Mouse (Mus musculus) kidney, postnatal 10 days (tissue): ENCODE measurements at regions not wholly inside any gene's neighbourhood (a gene's known extent, or its start where the extent isn't known, plus 50 kb on each side); places are given as distances from the start of the nearest gene placed in this dataset.
A peak's percentile ranks its signal among the peaks of the same experiment; 100 is the strongest.

Experiments used
- DNase-seq: peaks from one replicate; pipeline ENCODE4 v3.0.0; 2021; ENCODE audit warnings: mixed read lengths

DNA sequence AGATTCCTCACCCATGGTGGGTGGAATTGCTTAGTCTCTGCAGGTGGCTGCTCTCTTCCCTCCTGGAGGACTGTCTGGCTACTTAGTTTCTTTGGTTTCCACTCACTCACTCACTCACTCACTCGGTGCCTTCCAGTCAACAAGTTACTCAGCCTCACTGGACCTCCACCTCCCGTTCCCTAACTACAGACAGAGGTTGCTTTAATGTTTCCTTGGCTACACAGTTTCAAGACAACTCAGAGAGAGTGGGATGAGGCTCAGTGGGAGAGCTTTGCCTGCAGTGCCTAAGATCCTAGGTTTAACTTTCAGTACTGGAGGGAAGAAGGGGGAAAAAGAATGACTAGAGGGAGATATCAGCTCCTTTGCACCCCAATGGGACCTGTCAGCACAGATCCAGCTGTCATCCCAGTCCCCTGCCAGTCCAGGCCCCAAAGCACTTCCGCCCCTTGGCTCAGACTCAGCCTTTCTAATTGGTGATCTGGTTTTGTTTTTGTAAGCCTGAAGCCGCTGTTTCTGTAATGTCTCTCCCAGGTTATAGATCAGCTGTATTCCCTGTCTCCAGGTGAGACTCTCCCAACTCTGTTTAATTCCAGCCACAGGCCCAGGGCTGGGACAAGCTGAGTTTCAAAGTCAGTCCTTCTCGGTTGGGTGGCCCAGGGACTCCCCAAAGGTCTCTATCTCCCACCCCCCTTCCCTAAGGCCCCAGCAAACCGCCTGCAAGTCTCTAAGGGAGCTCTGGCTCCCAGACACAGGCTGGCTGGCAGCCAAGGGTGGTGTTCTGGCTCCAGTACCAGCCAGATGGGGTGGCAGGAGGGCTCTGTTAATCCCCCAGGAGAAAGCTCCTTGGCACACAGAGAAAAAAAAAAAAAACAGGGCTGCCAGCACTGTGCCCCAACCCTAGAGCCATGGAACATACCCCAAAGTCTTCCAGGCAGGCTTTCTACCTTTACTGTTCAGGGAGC is 60.5 kb upstream of the Cdon start:
- peak; percentile 81 for DNase-seq

DNA sequence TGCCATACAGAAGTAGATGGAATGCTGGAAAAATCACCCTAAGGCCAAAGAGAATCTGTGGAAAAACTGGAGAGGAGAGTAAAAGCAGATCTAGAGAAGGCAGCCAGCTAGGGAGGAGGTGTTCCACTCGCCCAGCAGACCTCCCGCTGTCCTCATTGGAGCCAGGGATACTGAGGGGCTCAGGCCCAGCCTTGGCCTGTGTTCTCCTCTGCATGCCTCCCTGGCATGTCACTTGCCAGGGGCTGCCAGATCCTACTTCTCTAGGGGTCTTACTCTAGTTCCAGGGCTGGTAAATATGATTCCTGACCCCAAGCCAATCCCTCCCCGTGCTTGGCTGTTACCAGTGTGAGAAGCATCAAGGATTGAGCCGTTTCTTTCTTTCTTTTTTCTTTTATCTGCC is 59.5 kb upstream of the Cdon start:
- no peak for DNase-seq

- DNase-seq: no peak
These were observed 58.7 kb upstream of the Cdon start for GRCm38 (mm10) chr9:35362276-35362675.

GRCm38 (mm10) chr9:35363079-35363478 is 57.8 kb upstream of the Cdon start:
- no peak for DNase-seq

DNA sequence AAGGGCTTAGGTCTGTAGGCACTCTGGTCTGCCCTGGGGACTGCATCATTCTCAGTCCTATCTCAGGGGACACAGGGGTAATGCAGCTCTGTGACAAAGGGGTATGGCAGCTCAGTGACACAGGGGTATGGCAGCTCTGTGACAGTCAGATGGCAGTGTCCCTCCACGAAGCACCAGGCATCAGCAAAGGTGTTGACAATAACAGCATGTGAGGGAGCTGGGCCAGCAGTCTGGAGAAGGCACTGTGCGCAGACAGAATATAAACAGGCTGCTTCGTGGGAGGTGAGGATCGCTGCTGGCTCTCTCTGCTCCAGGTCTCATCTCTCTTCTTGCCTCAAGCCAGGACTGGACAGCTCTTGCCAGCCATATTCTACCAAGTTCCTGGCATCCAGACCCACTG is 57.0 kb upstream of the Cdon start:
- DNase-seq: no peak

GRCm38 (mm10) chr9:35365975-35366374 is 55.0 kb upstream of the Cdon start:
- no peak for DNase-seq

DNA sequence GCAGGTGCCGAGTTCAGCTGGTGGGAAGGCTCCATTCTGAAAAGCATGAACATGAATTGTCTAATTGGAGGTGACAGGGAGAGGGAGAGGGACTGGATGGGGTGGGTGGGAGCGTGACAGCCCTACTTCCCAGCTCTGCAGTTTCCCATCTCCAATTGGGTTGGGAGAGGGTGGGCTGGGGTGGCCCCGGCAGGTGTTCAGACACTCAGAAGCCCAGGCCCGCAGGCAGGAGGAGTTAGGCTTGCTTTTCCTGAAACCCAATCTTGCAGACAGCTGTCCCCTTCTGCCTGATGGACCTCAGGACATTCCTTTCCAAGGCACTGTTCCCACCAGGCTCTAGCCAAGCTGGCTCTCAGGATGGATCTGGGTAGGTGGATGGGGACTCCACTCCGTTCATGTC is 51.9 kb upstream of the Cdon start:
- DNase-seq: no peak

DNA sequence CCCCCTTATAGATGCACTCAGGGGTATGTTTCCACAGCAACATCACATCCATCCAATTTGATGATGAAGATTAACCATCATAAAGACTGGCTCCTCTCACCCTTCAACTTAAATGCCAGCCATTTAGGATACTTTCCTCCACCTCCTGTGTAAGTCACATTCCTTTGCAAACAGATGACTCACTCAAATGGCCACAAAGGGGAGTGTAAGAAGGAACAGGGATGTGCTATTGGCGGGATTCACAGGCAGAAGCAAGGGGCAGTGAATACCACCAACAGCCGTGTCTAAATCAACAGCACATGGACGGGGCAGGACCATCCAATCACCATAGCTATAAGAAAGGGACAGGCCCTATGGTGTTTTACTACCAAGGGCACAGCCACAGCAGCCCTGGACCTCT is 50.9 kb upstream of the Cdon start:
- DNase-seq: no peak

DNA sequence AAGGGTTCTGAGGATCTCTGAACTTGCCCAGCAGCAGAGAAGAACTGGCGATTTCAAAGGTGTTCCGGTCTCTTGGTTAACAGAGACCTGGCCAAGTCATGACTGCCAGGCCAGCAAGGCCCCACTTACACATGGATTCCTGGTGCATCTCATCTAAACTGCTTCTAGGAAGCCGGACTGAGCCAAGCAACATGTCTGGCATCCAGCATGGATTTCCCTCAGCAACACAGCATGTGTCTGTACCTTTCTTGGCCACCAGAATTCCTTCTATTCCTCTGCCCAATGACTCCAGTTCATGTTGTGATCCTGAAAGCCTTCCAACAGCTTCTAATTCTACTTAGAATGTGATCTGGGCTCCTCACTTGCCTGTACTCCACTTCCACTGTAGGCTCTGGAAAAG is 50.0 kb upstream of the Cdon start:
- no peak for DNase-seq
